11 mouse cellular contexts compared by ENCODE assay signal in the genomic region with DNA sequence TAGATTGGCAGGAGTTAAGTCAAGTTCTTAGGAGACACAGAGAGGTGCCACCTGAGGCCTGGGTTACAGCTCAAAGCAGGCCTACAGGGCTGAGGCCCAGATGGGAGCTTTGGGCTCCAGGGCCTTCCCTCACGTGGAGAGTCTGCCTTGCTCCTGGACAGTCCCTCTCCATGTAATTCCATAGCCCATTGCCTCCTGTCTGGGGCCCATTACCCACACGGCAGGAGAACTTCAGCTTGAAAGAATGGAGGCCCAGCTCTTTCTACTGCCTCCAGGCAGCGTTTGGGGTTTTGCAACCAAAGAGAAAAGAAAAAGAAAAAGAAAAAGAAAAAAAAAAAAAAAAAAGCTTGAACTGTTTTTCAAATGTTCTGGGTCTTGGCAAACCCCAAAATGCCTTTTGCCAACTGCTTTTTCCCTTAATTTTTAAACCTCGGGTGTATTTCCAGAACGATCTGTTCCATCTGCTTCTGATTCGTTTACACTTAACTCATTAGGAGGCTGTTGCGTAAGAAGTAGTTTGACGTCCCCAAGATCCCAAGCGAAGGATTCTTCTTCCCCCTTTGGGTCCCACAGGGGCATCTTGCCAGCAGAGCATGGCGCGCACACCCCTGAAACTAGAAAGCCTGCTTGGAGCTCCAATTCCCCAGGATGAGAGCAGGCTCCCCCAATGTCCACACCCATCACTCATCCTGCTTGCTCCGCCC.
DNase-seq lines count a peak whose midpoint lies in the region; ATAC-seq and TF ChIP-seq lines count a peak whose summit lies in the region.
"Had no signal": no experiment of that assay in that cellular context is flagged by ENCODE, and none has a peak within 500 bp of the region (broad histone marks: within the 10 kb centered on the region; RNA-seq: fewer than 3 reads in every experiment).

No protein-coding gene starts in this region.

- H3K9me3 ChIP-seq in intestine, embryonic 15.5 days = no peaks in the 10 kb centered on the region
- H3K9me3 ChIP-seq: limb, embryonic 13.5 days had no signal

- H3K36me3 ChIP-seq in intestine, embryonic 15.5 days = no peaks in the 10 kb centered on the region
- H3K36me3 ChIP-seq: limb, embryonic 13.5 days had no signal

- H3K27ac ChIP-seq in layer of hippocampus, adult 2 months = peak overlapping the region; percentile 70; the same call in 1 of the 2 replicates
- H3K27ac ChIP-seq in intestine, embryonic 15.5 days = no peak overlapping the region
- H3K27ac ChIP-seq: limb, embryonic 13.5 days had no signal

- H3K4me1 ChIP-seq in intestine, embryonic 15.5 days (replicated peaks) = peaks cover 14% of the 10 kb centered on the region; the same call in 1 of the 2 replicates

- no peak for TF ChIP-seq CTCF in layer of hippocampus, adult 2 months (conservative IDR thresholded peaks at IDR 0.05)

- no peak overlapping the region for H3K4me3 ChIP-seq in layer of hippocampus, adult 2 months
- H3K4me3 ChIP-seq in intestine, embryonic 15.5 days (replicated peaks) = no peak overlapping the region
- H3K4me3 ChIP-seq: limb, embryonic 13.5 days had no signal

- DNase-seq in layer of hippocampus, adult 2 months (ENCODE audit: low spot score in 2 of 2) = peak in 1 of 2 experiments; percentile 47
- DNase-seq in layer of hippocampus, adult 8-10 months (ENCODE audit: low spot score in 2 of 2) = no peak
- DNase-seq in gastrocnemius, adult 18-20 months (ENCODE audit: low spot score) = peak; percentile 82
- peak; percentile 69 to 75 for DNase-seq in heart, adult 9 months (ENCODE audit: low spot score in 2 of 2)
- DNase-seq in lung, postnatal 36 days = peak; percentile 61
- DNase-seq in left cerebral cortex, adult 11 months (ENCODE audit: low spot score) = no peak
- DNase-seq: kidney, adult 18-20 months; spleen, adult 18-20 months; thymus, postnatal 36 days had no signal

- no peak overlapping the region for H3K9ac ChIP-seq in intestine, embryonic 15.5 days
- H3K9ac ChIP-seq: limb, embryonic 13.5 days had no signal

- WGBS in intestine, embryonic 15.5 days = 73% methylated on average over 12 of the region's 12 CpGs

- ATAC-seq in intestine, embryonic 15.5 days = no peak

- H3K4me2 ChIP-seq in intestine, embryonic 15.5 days (replicated peaks) = no peak overlapping the region
- H3K4me2 ChIP-seq: limb, embryonic 13.5 days had no signal

- no peaks in the 10 kb centered on the region for H3K27me3 ChIP-seq in intestine, embryonic 15.5 days (replicated peaks)

Comparison
In these comparisons a context has a peak if more than half of its experiments do, and no peak if none do; other contexts are left out.
1. DNase-seq: peak in gastrocnemius, adult 18-20 months (single experiment), heart, adult 9 months (2 of 2) and lung, postnatal 36 days (single experiment); none in layer of hippocampus, adult 8-10 months (0 of 2) and left cerebral cortex, adult 11 months (single experiment).